Mouse (Mus musculus): ENCODE results near the gene Tmem248. TPM values are rescaled to one million over a fixed set of nuclear protein-coding genes. Genes with fewer than 3 reads are reported as not detected.

Gene Tmem248
- total RNA-seq, 2 experiments from 2014 or later = 39.1 to 40.9 TPM

- no peak for DNase-seq
These were observed 46.6 kb downstream of the Tmem248 start for GRCm38 (mm10) chr5:130263454-130263853.

GRCm38 (mm10) chr5:130264433-130265005 is 47.6 kb downstream of the Tmem248 start:
- no peak for DNase-seq

- DNase-seq = peak; percentile 38
These were observed 49.8 kb downstream of the Tmem248 start for GRCm38 (mm10) chr5:130266651-130267050.

- peak; percentile 38 for DNase-seq
These were observed 50.4 kb downstream of the Tmem248 start for GRCm38 (mm10) chr5:130267316-130267715.

GRCm38 (mm10) chr5:130268976-130269375 is 52.1 kb downstream of the Tmem248 start:
- no peak for DNase-seq

GRCm38 (mm10) chr5:130272344-130272743 is 55.5 kb downstream of the Tmem248 start:
- no peak for DNase-seq

- DNase-seq = no peak
These were observed 56.2 kb downstream of the Tmem248 start for GRCm38 (mm10) chr5:130273046-130273445.

GRCm38 (mm10) chr5:130275509-130275908 is 58.6 kb downstream of the Tmem248 start:
- peak; percentile 58 for DNase-seq

GRCm38 (mm10) chr5:130278011-130278472 is 61.2 kb downstream of the Tmem248 start:
- DNase-seq = peak; percentile 32

- DNase-seq = no peak
These were observed 66.3 kb downstream of the Tmem248 start for GRCm38 (mm10) chr5:130283079-130283732.

GRCm38 (mm10) chr5:130288106-130288505 is 71.2 kb downstream of the Tmem248 start:
- DNase-seq = no peak

- no peak for DNase-seq
These were observed 73.4 kb downstream of the Tmem248 start for GRCm38 (mm10) chr5:130290242-130290641.

- DNase-seq = no peak
These were observed 73.9 kb downstream of the Tmem248 start for GRCm38 (mm10) chr5:130290775-130291174.

GRCm38 (mm10) chr5:130292976-130293375 is 76.1 kb downstream of the Tmem248 start:
- no peak for DNase-seq

Other genes starting within 250 kb of the Tmem248 start
- gene Gusb, start 214.0 kb upstream of the Tmem248 start, total RNA-seq (2021) = 10 to 100 TPM; 26.6 to 26.8 TPM
- 10 to 100 TPM; 15.1 to 17.6 TPM for gene Asl, start 187.8 kb upstream of the Tmem248 start, total RNA-seq (2021)
- gene Crcp, start 187.8 kb upstream of the Tmem248 start, total RNA-seq (2021) = 10 to 100 TPM; 14.8 to 15.7 TPM
- gene Tpst1, start 143.8 kb upstream of the Tmem248 start, total RNA-seq (2021) = 10 to 100 TPM; 15.7 to 16.9 TPM
- 1 to 10 TPM; 4.4 to 4.6 TPM for gene Kctd7, start 72.2 kb upstream of the Tmem248 start, total RNA-seq (2021)
- 10 to 100 TPM; 19.4 to 23.5 TPM for gene Rabgef1, start 45.3 kb upstream of the Tmem248 start, total RNA-seq (2021)
- 10 to 100 TPM; 45.6 to 46.4 TPM for gene Sbds, start 38.4 kb downstream of the Tmem248 start, total RNA-seq (2021)
- 10 to 100 TPM in 1 of 2 experiments, 1 to 10 TPM in 1; 9.6 to 11.4 TPM for gene Tyw1, start 38.5 kb downstream of the Tmem248 start, total RNA-seq (2021)
- gene Caln1, start 152.4 kb downstream of the Tmem248 start, total RNA-seq (2021) = not detected
- gene A330070K13Rik, start 167.6 kb downstream of the Tmem248 start, total RNA-seq (2021) = not detected